Mouse (Mus musculus): Measurements from ENCODE around the gene Col17a1. TPM values are rescaled to one million over a fixed set of nuclear protein-coding genes. Genes with fewer than 3 reads are reported as not detected.

Gene Col17a1
- total RNA-seq, 2 experiments from 2014 or later: 0.62 to 0.83 TPM

- intact Hi-C loops (cut with DNase I): loop anchor here (5.0 kb wide), 1 partner anchor 118 kb away; no protein-coding TSS in a partner anchor
- no peak for DNase-seq (ENCODE audit: low spot score in 2 of 2)
Observed at GRCm38 (mm10) chr19:47624940-47625711, 66.8 kb downstream of the Col17a1 start.

GRCm38 (mm10) chr19:47621478-47621877, 70.4 kb downstream of the Col17a1 start:
- no peak for DNase-seq (ENCODE audit: low spot score in 2 of 2)
- intact Hi-C loops (cut with DNase I): no loop called here

GRCm38 (mm10) chr19:47613442-47613841, 78.5 kb downstream of the Col17a1 start:
- intact Hi-C loops (cut with DNase I): no loop called here
- no peak for DNase-seq (ENCODE audit: low spot score in 2 of 2)

- DNase-seq (ENCODE audit: low spot score in 2 of 2): no peak
- intact Hi-C loops (cut with DNase I): no loop called here
Observed at GRCm38 (mm10) chr19:47608513-47608912, 83.4 kb downstream of the Col17a1 start.

Other genes starting within 250 kb of the Col17a1 start
- 10 to 100 TPM; 33.9 to 35.9 TPM for gene Sh3pxd2a, start 227.7 kb downstream of the Col17a1 start, total RNA-seq (2021)
- gene Stn1, start 154.6 kb downstream of the Col17a1 start, total RNA-seq (2021): 10 to 100 TPM; 29.4 to 31.9 TPM
- 10 to 100 TPM; 57.1 to 57.6 TPM for gene Slk, start 112.4 kb downstream of the Col17a1 start, total RNA-seq (2021)
- 10 to 100 TPM; 92.2 to 96.6 TPM for gene Sfr1, start 39.6 kb upstream of the Col17a1 start, total RNA-seq (2021)
- 10 to 100 TPM; 51.7 to 52.6 TPM for gene Gsto1, start 162.9 kb upstream of the Col17a1 start, total RNA-seq (2021)
- gene Gsto2, start 173.4 kb upstream of the Col17a1 start, total RNA-seq (2021): 1 to 10 TPM; 1.6 to 1.7 TPM
- under 1 TPM; 0.16 to 0.64 TPM for gene Cfap43, start 227.2 kb upstream of the Col17a1 start, total RNA-seq (2021)
- 1 to 10 TPM in 1 of 2 experiments, under 1 TPM in 1; 0.94 to 1.2 TPM for gene Itprip, start 227.2 kb upstream of the Col17a1 start, total RNA-seq (2021)
- gene Cfap58, start 245.6 kb upstream of the Col17a1 start, total RNA-seq (2021): under 1 TPM; 0.21 to 0.55 TPM